Mouse (Mus musculus): ENCODE measurements around the gene Rpl31.

The Rpl31 gene

GRCm38 (mm10) chr1:39368267-39368841 is 712 bp downstream of the Rpl31 start:
- DNase-seq: no peak

- no peak for DNase-seq
These were observed 2.8 kb downstream of the Rpl31 start for GRCm38 (mm10) chr1:39370431-39370830.

GRCm38 (mm10) chr1:39372220-39372843 is 4.7 kb downstream of the Rpl31 start:
- no peak for DNase-seq

DNA sequence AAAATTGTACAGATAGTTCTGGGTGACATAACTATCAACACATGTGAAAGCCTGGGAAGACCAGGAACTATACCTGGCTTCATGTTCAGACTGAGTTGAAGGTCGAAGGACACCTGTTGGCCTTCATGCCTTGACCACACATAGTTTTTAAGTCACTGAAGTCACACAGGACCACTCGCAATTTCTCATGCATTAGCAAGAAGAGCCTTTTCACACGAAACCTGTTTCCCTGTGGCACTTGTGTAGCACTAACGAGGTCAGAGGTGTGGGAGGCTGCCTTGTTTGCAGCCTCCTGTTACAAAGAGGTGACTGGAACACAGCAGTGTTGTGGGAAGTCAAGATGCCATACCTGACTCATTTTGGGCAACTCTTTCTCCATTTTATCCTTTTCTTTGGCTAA is 5.7 kb downstream of the Rpl31 start:
- no peak for DNase-seq

DNA sequence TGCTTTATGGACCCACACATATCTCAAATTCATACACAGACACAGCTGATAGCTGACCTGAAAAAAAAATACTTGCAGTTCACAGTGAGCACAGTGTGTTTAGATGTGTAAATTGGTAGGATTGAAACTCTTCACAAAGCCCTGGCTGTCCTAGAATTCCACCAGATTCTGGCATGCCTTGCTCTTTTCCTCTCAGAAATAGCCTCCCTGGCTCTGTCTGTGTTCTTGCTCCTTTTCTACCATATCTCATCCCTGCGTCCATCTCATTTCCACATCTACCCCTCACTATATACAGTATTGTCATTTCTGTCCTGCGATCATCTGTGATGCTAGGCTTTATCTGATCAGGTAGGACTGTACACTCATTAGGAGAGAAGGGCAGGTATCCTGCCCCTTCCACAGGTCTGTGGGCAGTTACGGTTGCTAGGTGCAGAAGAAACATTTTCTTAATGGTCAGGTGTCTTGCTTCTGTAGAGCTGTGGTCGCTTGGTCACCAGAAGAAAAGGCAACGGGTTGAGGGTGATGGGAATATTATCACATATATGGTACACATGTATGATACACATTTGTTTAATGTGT is 6.7 kb downstream of the Rpl31 start:
- no peak for DNase-seq

DNA sequence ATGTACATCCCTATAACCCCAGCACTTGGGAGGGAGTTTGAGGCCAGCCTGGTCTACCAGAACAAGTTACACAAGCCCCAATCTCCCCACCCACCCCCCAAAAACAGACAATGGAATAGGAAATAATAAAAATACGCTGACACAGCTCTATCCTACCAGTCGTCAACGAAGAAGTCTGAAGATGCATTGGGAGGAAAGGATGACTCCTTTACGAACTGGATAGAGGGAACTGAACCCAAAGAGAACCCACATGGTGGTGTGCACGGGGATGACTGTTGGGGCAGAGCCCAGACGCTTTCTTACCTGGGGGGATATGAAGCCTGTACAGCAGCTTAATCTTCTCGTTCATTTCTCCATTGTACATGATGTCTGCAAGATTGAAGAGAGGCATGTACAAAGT is 8.5 kb downstream of the Rpl31 start:
- no peak for DNase-seq

DNA sequence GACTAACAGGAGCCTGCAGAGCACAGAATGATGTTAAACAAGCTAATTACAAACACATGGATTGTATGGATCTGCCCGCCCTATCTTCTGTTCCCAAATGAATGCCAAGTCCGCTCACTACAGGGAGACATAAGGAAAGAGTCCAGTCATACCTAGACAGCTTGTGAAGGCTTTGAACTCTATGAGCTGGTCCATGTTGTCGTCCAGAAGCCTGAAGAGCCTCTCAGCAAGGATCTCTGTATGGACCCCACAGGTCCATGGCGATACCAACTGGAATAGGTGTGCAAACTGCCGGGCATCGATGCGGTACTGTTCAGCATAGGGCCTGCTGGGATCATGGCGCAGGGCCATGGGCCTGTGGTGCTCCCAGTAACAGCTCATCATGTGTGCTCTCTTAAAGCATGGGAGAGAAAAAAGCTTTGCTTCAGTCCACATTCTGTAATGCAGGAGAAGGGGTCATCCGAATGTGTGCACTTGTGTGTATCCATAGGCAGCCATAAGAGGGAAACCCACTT is 9.1 kb downstream of the Rpl31 start:
- DNase-seq: no peak

DNA sequence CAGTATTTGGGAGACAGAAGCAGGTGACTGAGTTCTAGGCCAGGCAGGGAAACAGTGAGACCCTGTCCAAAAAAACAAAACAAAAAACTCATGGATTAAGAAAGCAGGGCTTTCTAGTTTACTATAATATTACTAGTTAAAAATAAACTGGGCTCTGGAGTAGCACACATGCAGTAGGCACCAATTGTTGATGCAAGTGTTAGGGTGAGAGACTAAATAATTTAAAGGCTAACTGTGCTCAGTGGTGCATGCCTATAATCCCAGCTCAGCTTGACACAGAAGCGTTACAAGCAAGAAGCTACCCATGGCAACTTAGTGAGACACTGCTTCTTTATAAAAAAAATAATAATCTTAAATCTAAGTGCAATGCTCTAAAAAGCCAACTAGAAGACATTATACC is 10.9 kb downstream of the Rpl31 start:
- no peak for DNase-seq

- DNase-seq: no peak
These were observed 11.4 kb downstream of the Rpl31 start for GRCm38 (mm10) chr1:39379021-39379420.

DNA sequence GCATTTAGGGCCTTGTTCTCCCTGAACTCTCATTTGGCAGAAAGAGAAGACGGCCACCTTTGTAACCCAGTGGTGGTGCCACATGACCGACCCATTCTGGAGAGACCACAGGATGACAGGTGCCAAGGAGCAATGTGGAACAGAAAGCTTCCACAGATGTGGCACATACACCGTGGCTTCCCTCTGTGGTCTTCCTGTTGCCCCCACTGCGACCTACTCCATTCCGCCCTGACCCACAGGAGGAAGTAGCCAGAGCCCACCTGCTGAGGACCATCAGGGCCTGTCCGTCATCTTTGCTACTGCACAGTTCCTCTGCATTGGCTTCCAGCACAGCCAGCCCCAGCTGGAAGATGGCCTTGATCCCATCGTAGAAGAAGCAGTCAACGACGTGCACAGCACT is 13.4 kb downstream of the Rpl31 start:
- DNase-seq: no peak

DNA sequence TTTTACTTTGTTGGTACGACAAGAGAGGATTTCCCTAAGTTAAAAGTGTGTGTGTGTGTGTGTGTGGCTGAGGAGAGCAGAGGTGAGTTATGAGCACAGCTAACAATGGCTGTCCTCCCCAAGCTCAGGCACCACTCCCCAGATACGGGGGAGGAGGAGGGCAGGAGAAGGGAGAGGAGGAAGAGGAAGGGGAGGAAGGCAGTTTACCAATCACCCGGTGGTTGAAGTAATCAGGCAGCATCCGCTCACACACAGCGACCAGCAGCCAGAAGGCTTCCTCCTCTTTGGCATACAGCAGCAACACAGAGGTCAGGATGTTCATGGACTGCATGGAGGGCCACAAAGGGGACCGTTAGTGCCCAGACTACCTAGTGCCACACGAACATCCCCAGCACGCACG is 17.3 kb downstream of the Rpl31 start:
- DNase-seq: no peak

GRCm38 (mm10) chr1:39386456-39386855 is 18.8 kb downstream of the Rpl31 start:
- no peak for DNase-seq

DNA sequence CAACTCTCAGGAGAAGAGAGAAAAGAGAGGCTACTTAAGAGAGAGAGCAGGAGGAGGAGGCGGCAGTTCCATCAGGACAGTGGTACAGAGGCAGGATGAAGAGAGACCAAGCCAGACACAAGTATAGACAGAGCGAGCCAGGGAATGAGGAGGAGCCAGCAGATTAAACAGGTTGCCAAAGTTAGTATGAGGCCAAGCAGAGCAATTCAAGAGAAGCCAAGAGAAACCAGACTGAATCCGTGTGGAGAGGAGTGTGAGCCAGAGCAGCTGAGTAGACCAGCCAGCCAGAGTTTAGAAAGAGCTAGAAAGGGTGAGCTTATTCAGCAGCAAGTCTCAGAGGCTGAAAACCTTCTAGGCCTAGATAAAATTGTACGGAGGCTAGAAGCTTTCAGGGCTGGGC is 19.9 kb downstream of the Rpl31 start:
- DNase-seq: no peak

DNA sequence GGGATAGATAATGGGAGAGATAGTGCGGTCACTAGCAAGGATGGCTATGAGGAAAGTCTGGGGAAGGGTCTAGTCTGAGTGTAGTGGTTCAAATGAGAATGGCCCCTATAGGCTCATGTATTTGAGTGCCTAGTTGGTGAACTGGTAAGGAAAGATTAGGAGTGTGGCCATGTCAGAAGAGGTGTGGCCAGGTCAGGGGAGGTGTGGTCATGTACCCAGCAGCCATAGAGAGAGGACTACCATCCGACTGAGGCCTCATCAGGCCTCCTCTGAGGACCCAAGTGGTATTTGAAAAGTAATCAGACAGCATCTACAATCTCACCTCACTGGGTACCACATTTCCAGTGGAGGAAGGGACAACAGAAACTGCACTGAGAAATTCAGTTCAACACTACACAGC is 20.5 kb downstream of the Rpl31 start:
- no peak for DNase-seq

DNA sequence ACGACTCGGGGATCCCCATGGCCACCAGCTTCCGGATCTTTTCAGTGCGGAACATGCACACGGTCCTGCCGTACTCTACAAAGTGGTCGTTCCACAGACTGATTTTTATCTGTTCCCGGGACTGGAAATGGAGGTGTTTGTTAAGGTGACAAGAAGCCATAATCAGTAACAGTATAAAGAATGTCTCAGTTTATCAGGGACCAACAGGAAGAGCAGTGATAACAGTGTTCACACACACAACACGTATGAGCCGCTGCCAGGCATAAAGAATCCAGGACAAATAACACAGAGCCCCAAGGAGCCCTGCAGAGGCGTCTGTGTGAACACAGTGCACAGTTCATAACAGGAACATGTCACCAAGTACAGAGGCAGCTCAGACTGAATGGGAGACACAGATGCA is 21.7 kb downstream of the Rpl31 start:
- no peak for DNase-seq

- DNase-seq: no peak
These were observed 24.0 kb downstream of the Rpl31 start for GRCm38 (mm10) chr1:39391652-39392051.

DNA sequence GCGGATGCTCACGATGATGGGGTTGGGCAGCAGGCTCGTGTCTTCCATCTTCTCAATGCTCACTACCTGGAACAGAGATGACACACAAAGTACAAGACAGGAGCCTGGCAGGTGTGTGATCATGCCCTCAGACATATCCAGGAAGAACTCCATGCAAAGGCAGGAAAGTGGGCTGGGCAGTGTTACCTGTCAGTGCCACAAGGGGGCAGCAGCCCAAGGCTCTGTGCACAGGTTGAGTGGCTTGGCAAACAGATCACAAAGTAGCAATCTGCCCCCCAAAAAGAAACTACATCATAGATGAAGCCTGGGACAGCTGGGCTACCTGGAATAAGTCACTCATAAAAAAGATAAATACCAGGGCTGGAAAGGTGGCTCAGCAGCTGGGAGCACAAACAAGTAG is 24.5 kb downstream of the Rpl31 start:
- peak; percentile 54 to 58 for DNase-seq

DNA sequence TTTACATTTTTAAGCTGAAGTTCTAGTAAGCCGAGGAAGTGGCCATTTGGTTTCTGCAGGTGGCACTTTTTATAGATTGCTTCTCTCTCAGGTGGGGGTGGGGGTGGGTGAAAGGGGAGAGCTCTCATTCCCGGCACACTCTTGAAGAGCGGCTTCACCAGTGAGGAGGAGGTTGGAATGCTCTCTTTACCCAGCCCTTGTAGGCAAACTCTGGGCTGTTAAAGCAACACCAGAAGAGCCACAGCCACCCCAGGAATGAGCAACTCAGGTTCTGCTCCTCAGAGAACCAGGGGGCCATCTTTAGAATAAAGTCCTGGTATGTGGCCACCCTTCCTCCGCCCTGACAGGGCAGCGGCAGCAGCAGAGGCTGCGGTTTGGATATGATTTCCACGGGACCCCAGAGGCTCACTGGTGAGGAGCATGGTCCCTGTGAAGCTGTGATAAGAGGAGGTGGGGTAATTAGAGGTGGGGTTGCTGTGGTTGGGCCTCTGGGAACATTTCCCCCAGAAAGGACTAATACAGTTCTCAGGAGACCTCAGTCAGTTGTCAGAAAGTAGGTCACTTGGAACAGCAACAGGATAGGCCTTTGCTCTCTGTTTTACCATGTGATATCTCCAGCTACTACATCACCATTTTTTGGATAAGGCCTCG is 25.7 kb downstream of the Rpl31 start:
- no peak for DNase-seq

DNA sequence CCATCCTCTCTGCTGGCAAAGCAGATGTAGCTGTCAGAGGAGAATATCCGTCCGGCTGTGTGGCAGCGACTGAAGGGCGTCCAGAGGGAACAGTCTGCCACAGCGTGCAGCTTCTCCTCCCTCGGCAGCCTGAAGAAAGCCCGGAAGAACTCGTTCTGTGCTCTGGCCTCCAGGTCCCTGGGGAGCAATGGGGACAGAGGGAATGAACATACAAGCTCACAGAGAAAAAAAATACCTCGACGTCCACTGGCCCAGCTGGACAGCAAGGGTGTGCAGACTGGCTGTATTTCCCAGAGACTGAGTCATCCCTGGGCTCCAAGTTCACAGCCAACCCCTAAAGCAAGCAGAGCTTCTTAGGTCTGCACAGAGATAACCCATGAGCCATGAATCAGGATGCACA is 26.5 kb downstream of the Rpl31 start:
- no peak for DNase-seq

GRCm38 (mm10) chr1:39394650-39395049 is 27.0 kb downstream of the Rpl31 start:
- no peak for DNase-seq

- DNase-seq: no peak
These were observed 28.7 kb downstream of the Rpl31 start for GRCm38 (mm10) chr1:39396347-39396746.

DNA sequence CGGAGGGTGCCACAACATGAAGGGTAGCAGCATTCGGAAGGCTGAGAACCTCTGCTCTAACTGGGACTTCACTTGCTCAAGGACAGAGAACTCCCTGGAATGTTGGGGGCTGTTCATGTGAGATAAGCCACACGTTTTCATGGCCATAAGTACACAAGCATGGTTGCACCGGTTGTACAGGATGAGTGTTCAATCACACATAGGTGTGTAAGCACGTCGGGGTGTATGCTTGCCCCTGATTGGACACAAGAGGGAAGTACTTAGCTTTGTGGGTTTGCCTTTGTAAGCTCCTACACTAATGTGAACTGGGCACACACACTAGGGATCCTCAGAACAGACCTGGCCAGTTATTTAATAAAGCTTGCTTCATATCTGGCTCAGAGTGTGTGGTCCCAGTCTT is 30.6 kb downstream of the Rpl31 start:
- no peak for DNase-seq

GRCm38 (mm10) chr1:39399228-39399627 is 31.6 kb downstream of the Rpl31 start:
- no peak for DNase-seq

GRCm38 (mm10) chr1:39400173-39400572 is 32.5 kb downstream of the Rpl31 start:
- no peak for DNase-seq
